9 mouse cellular contexts compared by ENCODE assay signal in the genomic region with DNA sequence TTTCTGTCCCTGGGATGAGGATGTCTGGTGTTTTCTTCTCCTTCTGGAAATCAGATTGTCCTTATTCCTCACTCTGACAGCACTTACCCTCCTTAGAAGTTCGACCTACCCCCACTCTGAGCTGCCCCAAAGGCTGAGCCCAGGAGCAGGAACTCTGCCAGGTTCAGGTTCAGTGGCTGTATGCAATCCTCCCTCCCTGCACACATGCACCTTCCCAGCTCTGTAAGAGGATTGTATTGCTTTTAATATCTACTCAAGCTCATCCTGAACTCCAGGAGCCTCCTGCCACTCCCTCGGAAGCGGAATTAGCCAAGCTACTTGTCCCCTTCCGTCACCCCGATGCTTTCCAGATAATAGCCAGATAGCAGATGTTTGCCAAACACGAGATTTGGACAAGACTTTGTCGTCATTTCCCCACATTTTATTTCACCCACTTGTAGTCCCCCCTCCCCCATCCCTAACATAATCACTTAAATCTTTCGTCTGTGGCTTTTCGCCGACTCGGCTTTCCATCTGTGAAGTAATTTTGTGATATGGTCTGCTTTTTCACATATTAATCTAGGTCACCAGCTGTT. TPM values are rescaled to one million over a fixed set of nuclear protein-coding genes. Genes with fewer than 3 reads are reported as not detected.
DNase-seq lines count a peak whose midpoint lies in the region; ATAC-seq lines count a peak whose summit lies in the region.
"Had no signal": no experiment of that assay in that cellular context is flagged by ENCODE, and none has a peak within 500 bp of the region (broad histone marks: within the 10 kb centered on the region; RNA-seq: fewer than 3 reads in every experiment).

No protein-coding gene starts in this region.

- ATAC-seq in heart, embryonic 15.5 days (replicated peaks; ENCODE audit: insufficient number of reproducible peaks, insufficient read depth, low FRiP score, low read depth), result no peak
- ATAC-seq in midbrain, embryonic 16.5 days, result no peak
- ATAC-seq in frontal cortex, adult (ENCODE audit: low TSS enrichment), result no peak
- ATAC-seq in megakaryocyte progenitor cell, adult 5-6 weeks (replicated peaks; ENCODE audit: poor library complexity), result no peak

- no peak overlapping the region for H3K4me3 ChIP-seq in heart, embryonic 15.5 days
- H3K4me3 ChIP-seq in midbrain, embryonic 16.5 days (ENCODE audit: low read depth, low read length), result peak overlapping the region; percentile 81

- intact Hi-C loops in heart, postnatal 25 days (cut with DNase I), result no loop called here

- H3K9me3 ChIP-seq in heart, embryonic 15.5 days (replicated peaks), result no peaks in the 10 kb centered on the region
- no peaks in the 10 kb centered on the region for H3K9me3 ChIP-seq in midbrain, embryonic 16.5 days (replicated peaks; ENCODE audit: control insufficient read depth, low read length, poor library complexity, severe bottlenecking)

- peaks cover 21% of the 10 kb centered on the region for H3K27me3 ChIP-seq in heart, embryonic 15.5 days
- H3K27me3 ChIP-seq in midbrain, embryonic 16.5 days (ENCODE audit: control insufficient read depth, insufficient read depth, low read depth, low read length), result no peaks in the 10 kb centered on the region

- peak overlapping the region; percentile 99; the same call in 1 of the 2 replicates for H3K4me2 ChIP-seq in heart, embryonic 15.5 days
- H3K4me2 ChIP-seq in midbrain, embryonic 16.5 days (ENCODE audit: low read length), result peak overlapping the region; percentile 46

- WGBS in heart, embryonic 15.5 days, result 46% methylated on average over 11 of the region's 11 CpGs
- WGBS in midbrain, embryonic 16.5 days, result 60% methylated on average over 11 of the region's 11 CpGs

- DNase-seq in heart, postnatal 25 days (ENCODE audit: low spot score), result no peak
- DNase-seq in cerebellum, adult 9-11 months, result peak; percentile 69
- peak; percentile 19 for DNase-seq in kidney, adult 11 months
- DNase-seq in natural killer cell, adult 2 months (ENCODE audit: low spot score in 2 of 2), result no peak

- H3K4me1 ChIP-seq in heart, embryonic 15.5 days (replicated peaks), result peaks cover 9% of the 10 kb centered on the region
- H3K4me1 ChIP-seq in midbrain, embryonic 16.5 days (ENCODE audit: control insufficient read depth, insufficient read depth, low read length), result peaks cover 15% of the 10 kb centered on the region

- no peak overlapping the region for H3K9ac ChIP-seq in heart, embryonic 15.5 days
- peak overlapping the region; percentile 94; the same call in 1 of the 2 replicates for H3K9ac ChIP-seq in midbrain, embryonic 16.5 days (ENCODE audit: low read depth, low read length)

- H3K27ac ChIP-seq in heart, embryonic 15.5 days, result no peak overlapping the region
- no peak overlapping the region for H3K27ac ChIP-seq in midbrain, embryonic 16.5 days (ENCODE audit: low read length)

- no peaks in the 10 kb centered on the region for H3K36me3 ChIP-seq in heart, embryonic 15.5 days
- H3K36me3 ChIP-seq in midbrain, embryonic 16.5 days (ENCODE audit: control insufficient read depth, insufficient read depth, low read length), result no peaks in the 10 kb centered on the region

RNA-seq across cellular contexts. Expression of a gene that starts 1.7 kb away (rescaled TPM):
- polyA plus RNA-seq in heart, embryonic 15.5 days (2015; fragmentation: Nextera tagmentation; extraction: Ambion mirVana), result 0.33 and 1.2 TPM in 2 replicates
- 1 to 10 TPM; 1.1 to 1.3 TPM for total RNA-seq in heart, postnatal 25 days (2021)
- polyA plus RNA-seq in midbrain, embryonic 16.5 days (2015; fragmentation: Nextera tagmentation; extraction: Ambion mirVana), result 58.9 and 67.8 TPM in 2 replicates
- not detected in 2 replicates for total RNA-seq in megakaryocyte progenitor cell, adult 5-6 weeks (2015)
- not detected in 2 replicates for total RNA-seq in megakaryocyte progenitor cell, adult 5-6 weeks (2017)
- polyA plus RNA-seq: liver, adult 2 months had no signal

Comparison
In these comparisons a context has a peak if more than half of its experiments do, and no peak if none do; other contexts are left out.
1. DNase-seq: peak in cerebellum, adult 9-11 months (single experiment) and kidney, adult 11 months (single experiment); none in heart, postnatal 25 days (single experiment) and natural killer cell, adult 2 months (0 of 2).